Mouse (Mus musculus) liver, embryonic 11.5 days (tissue): ENCODE measurements around the gene Ago1. TPM values are rescaled to one million over a fixed set of nuclear protein-coding genes. Genes with fewer than 3 reads are reported as not detected.
A peak's percentile ranks its signal among the peaks of the same experiment; 100 is the strongest.

Experiments used
- ATAC-seq: fragments of 200-750 bp; cut with Nextera tagmentation; replicated peaks from 2 replicates; pipeline ENCODE4 v1.8.0; 2017; ENCODE audit warnings: moderate number of reproducible peaks, mild to moderate bottlenecking, moderate TSS enrichment, moderate library complexity; ENCODE audit not compliant: low FRiP score
- DNase-seq: peaks from one replicate; pipeline ENCODE4 v3.0.0-alpha.2; 2017; ENCODE audit warnings: low spot score
- H3K27ac ChIP-seq: fragments of 300-500 bp; sonication (generic); 2 replicates; pipeline ENCODE4 v1.5.1; 2014; ENCODE audit warnings: mild to moderate bottlenecking, low read depth, low read length, control low read depth
- H3K27me3 ChIP-seq: fragments of 300-500 bp; sonication (generic); replicated peaks from 2 replicates; pipeline ENCODE4 v1.6.1; 2014; ENCODE audit warnings: low read length, mixed read lengths; ENCODE audit not compliant: control insufficient read depth, insufficient read depth
- H3K36me3 ChIP-seq: fragments of 300-500 bp; sonication (generic); 2 replicates; pipeline ENCODE4 v1.6.1; 2014; ENCODE audit warnings: mild to moderate bottlenecking, low read length, moderate library complexity, mixed read lengths; ENCODE audit not compliant: control insufficient read depth, insufficient read depth
- H3K4me1 ChIP-seq: fragments of 300-500 bp; sonication (generic); replicated peaks from 2 replicates; pipeline ENCODE4 v1.6.1; 2014; ENCODE audit warnings: low read length, mixed read lengths; ENCODE audit not compliant: control insufficient read depth, insufficient read depth
- H3K4me2 ChIP-seq: fragments of 300-500 bp; sonication (generic); 2 replicates; pipeline ENCODE4 v1.6.1; 2014; ENCODE audit warnings: mild to moderate bottlenecking, control low read depth, moderate library complexity
- H3K4me3 ChIP-seq: fragments of 300-500 bp; sonication (generic); 2 replicates; pipeline ENCODE4 v1.5.1; 2014; ENCODE audit warnings: low read depth, low read length, control low read depth
- H3K9ac ChIP-seq: fragments of 300-500 bp; sonication (generic); 2 replicates; pipeline ENCODE4 v1.6.1; 2014; ENCODE audit warnings: low read depth, low read length, control low read depth
- H3K9me3 ChIP-seq: fragments of 300-500 bp; sonication (generic); 2 replicates; pipeline ENCODE4 v1.6.1; 2016; ENCODE audit warnings: low read length, inconsistent platforms, mixed read lengths; ENCODE audit not compliant: control insufficient read depth
- WGBS: fragments of 180-500 bp; shearing (Covaris S2); extraction: QIAGEN DNeasy Blood & Tissue Kit; methylation state at CpG from one replicate; pipeline ENCODE4 v1.1.7; 2014; 5-methylcytosine and 5-hydroxymethylcytosine counted together
- polyA plus RNA-seq: library from polyadenylated mRNA; unstranded; fragments of >200 nt; fragmentation: Nextera tagmentation; extraction: Ambion mirVana; gene quantifications from 2 replicates; pipeline ENCODE4 v1.2.1, GENCODE M21; 2014

The Ago1 gene
- polyA plus RNA-seq = 4.1 and 4.9 TPM in 2 replicates

- Histone ChIP-seq H3K27me3 (no peaks in the 10 kb centered on the region), H3K9me3 (no peaks in the 10 kb centered on the region)
- peak; percentile 88 for ATAC-seq
Measured at GRCm38 (mm10) chr4:126468285-126468901, at the start of gene Ago1. Gene Ago1, minus strand, starts transcription at chr4:126468583.

GRCm38 (mm10) chr4:126512308-126513066 lies 44.1 kb upstream of the Ago1 start:
- no peaks in the 10 kb centered on the region for H3K27me3 ChIP-seq
- H3K4me2 ChIP-seq = no peak overlapping the region
- no peak overlapping the region for H3K4me3 ChIP-seq
- no peak overlapping the region for H3K9ac ChIP-seq
- ATAC-seq (no peak), DNase-seq (no peak)
- no peak overlapping the region for H3K27ac ChIP-seq
- no peaks in the 10 kb centered on the region for H3K9me3 ChIP-seq
- 78% methylated on average over 6 of the region's 6 CpGs for WGBS
- H3K36me3 ChIP-seq = no peaks in the 10 kb centered on the region
- no peaks in the 10 kb centered on the region; the same call in 1 of the 2 replicates for H3K4me1 ChIP-seq

More at GRCm38 (mm10) chr4:126468285-126468901, at the start of gene Ago1:
- under 1% methylated on average over 46 of the region's 55 CpGs for WGBS
- peak; percentile 93 for DNase-seq
- Histone ChIP-seq H3K36me3 (no peaks in the 10 kb centered on the region), H3K4me3 (peak within 1 kb of the TSS; percentile 88), H3K9ac (peak within 1 kb of the TSS; percentile 88), H3K4me2 (peak within 1 kb of the TSS; percentile 77), H3K4me1 (peaks cover 27% of the 10 kb centered on the region), H3K27ac (peak within 1 kb of the TSS; percentile 90)

- H3K9ac ChIP-seq = no peak overlapping the region
- no peaks in the 10 kb centered on the region; the same call in 1 of the 2 replicates for H3K4me1 ChIP-seq
- H3K4me2 ChIP-seq = no peak overlapping the region
- no peak overlapping the region for H3K27ac ChIP-seq
- DNase-seq = no peak
- no peaks in the 10 kb centered on the region for H3K27me3 ChIP-seq
- ATAC-seq = no peak
- H3K36me3 ChIP-seq = no peaks in the 10 kb centered on the region
- 82% methylated on average over 5 of the region's 5 CpGs for WGBS
- H3K9me3 ChIP-seq = no peaks in the 10 kb centered on the region
- no peak overlapping the region for H3K4me3 ChIP-seq
Measured at GRCm38 (mm10) chr4:126511013-126511412, 42.6 kb upstream of the Ago1 start.

GRCm38 (mm10) chr4:126509072-126509471 lies 40.7 kb upstream of the Ago1 start:
- Histone ChIP-seq H3K36me3 (no peaks in the 10 kb centered on the region), H3K4me3 (no peak overlapping the region), H3K27ac (no peak overlapping the region), H3K9ac (no peak overlapping the region), H3K27me3 (no peaks in the 10 kb centered on the region), H3K4me1 (no peaks in the 10 kb centered on the region; the same call in 1 of the 2 replicates), H3K9me3 (no peaks in the 10 kb centered on the region), H3K4me2 (no peak overlapping the region)
- 85% methylated on average over 2 of the region's 2 CpGs for WGBS
- ATAC-seq (no peak), DNase-seq (no peak)

- H3K27ac ChIP-seq = no peak overlapping the region
- DNase-seq = no peak
- no peak overlapping the region for H3K4me2 ChIP-seq
- no peaks in the 10 kb centered on the region for H3K9me3 ChIP-seq
- H3K4me3 ChIP-seq = no peak overlapping the region
- no peak overlapping the region for H3K9ac ChIP-seq
- 70% methylated on average over 14 of the region's 14 CpGs for WGBS
- H3K4me1 ChIP-seq = no peaks in the 10 kb centered on the region; the same call in 1 of the 2 replicates
- no peaks in the 10 kb centered on the region for H3K27me3 ChIP-seq
- ATAC-seq = no peak
- H3K36me3 ChIP-seq = no peaks in the 10 kb centered on the region
Measured at GRCm38 (mm10) chr4:126508110-126508899, 39.9 kb upstream of the Ago1 start.

- WGBS = 43% methylated on average over 8 of the region's 8 CpGs
- no peaks in the 10 kb centered on the region for H3K27me3 ChIP-seq
- DNase-seq (no peak), ATAC-seq (no peak)
- H3K4me2 ChIP-seq = no peak overlapping the region
- H3K27ac ChIP-seq = no peak overlapping the region
- no peaks in the 10 kb centered on the region for H3K4me1 ChIP-seq
- no peaks in the 10 kb centered on the region for H3K36me3 ChIP-seq
- H3K9me3 ChIP-seq = no peaks in the 10 kb centered on the region
- no peak overlapping the region for H3K9ac ChIP-seq
- no peak overlapping the region for H3K4me3 ChIP-seq
Measured at GRCm38 (mm10) chr4:126502977-126503309, 34.6 kb upstream of the Ago1 start.

GRCm38 (mm10) chr4:126502141-126502976 lies 34.0 kb upstream of the Ago1 start:
- Histone ChIP-seq H3K36me3 (no peaks in the 10 kb centered on the region), H3K27me3 (no peaks in the 10 kb centered on the region), H3K9me3 (no peaks in the 10 kb centered on the region), H3K4me1 (no peaks in the 10 kb centered on the region), H3K9ac (no peak overlapping the region), H3K4me2 (no peak overlapping the region), H3K27ac (no peak overlapping the region), H3K4me3 (no peak overlapping the region)
- ATAC-seq (no peak), DNase-seq (no peak)
- WGBS = 61% methylated on average over 6 of the region's 6 CpGs

GRCm38 (mm10) chr4:126498601-126499000 lies 30.2 kb upstream of the Ago1 start:
- H3K27ac ChIP-seq = no peak overlapping the region

More at GRCm38 (mm10) chr4:126498601-126499000, 30.2 kb upstream of the Ago1 start:
- no peaks in the 10 kb centered on the region for H3K36me3 ChIP-seq
- H3K4me2 ChIP-seq = no peak overlapping the region
- H3K9ac ChIP-seq = no peak overlapping the region
- WGBS = 61% methylated on average over 1 of the region's 1 CpGs
- no peaks in the 10 kb centered on the region for H3K27me3 ChIP-seq
- no peaks in the 10 kb centered on the region for H3K4me1 ChIP-seq
- no peak for DNase-seq
- no peaks in the 10 kb centered on the region for H3K9me3 ChIP-seq
- ATAC-seq = no peak
- no peak overlapping the region for H3K4me3 ChIP-seq
